Mouse (Mus musculus): ENCODE measurements at regions not wholly inside any gene's neighbourhood (a gene's known extent, or its start where the extent isn't known, plus 50 kb on each side); places are given as distances from the start of the nearest gene placed in this dataset.

DNA sequence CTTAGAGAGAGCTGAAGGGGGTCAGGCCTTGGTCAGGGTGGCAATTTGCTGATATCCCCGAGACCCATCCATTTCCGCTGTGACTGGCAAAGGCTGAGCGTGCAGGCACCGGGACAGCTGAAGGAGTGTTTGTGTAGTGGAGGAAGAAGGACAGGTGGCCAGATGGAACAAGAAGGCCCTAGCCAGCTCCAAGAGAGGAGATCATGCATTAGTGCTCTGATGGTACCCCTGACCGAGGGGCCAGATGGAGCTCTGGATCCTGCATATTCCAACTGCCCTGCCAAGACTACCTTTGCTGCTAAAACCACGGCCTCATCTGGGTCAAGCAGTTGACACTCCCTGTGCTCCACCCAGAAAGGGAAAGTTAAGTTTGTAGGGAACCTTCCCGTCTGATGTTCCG lies 174.7 kb downstream of the Zfp326 start:
- 92% methylated on average over 8 of the region's 8 CpGs for WGBS

DNA sequence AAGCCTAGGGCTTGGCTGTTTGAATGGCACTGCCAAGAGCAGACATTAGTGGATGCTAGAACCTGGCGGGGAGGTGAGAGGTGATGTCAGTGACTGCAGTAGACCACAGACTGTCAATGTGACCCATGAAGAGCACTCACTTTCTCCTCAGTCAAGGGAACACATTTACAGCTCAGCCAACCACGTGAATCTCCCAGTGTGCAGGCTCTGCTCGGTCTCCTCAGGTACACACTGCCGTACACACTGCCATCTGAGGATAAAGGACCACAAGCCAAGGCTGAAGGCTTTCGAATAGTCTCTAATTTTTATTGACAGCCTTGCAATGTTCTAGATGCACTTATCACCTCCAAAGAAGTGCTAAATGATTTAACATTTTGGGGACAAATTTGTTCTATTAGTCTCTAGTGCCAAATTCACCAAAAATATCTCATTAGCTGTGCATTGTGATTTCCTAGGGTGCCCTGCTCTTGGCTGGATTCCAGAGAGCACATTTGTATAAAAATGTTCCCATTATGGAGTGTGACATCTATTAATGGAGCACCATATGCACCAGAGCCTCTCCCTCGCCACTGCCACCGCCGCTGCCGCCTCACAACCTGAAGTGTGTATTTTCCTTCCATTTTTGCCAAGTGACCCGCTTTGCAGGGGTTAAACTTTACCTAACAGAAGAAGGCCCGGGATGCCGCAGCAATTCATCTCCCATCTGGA lies 168.7 kb downstream of the Zfp326 start:
- Histone ChIP-seq H3K9me3 (ENCODE audit: control insufficient read depth, low read length) (no peaks in the 10 kb centered on the region), H3K27ac (ENCODE audit: low read depth, low read length) (no peak overlapping the region), H3K27me3 (ENCODE audit: control insufficient read depth, insufficient read depth, low read length) (no peaks in the 10 kb centered on the region), H3K4me1 (replicated peaks; ENCODE audit: control insufficient read depth, insufficient read depth, low read length) (no peaks in the 10 kb centered on the region), H3K9ac (ENCODE audit: low read depth, low read length) (no peak overlapping the region), H3K4me2 (replicated peaks; ENCODE audit: low read depth, low read length) (no peak overlapping the region), H3K4me3 (ENCODE audit: low read depth, low read length) (no peak overlapping the region), H3K36me3 (ENCODE audit: control insufficient read depth, insufficient read depth, low read length) (no peaks in the 10 kb centered on the region)
- ATAC-seq (ENCODE audit: low FRiP score) (no peak), DNase-seq (ENCODE audit: low spot score) (no peak)
- whole genome bisulfite sequencing: 78% methylated on average over 12 of the region's 12 CpGs

More for the DNA sequence above, 174.7 kb downstream of the Zfp326 start:
- Histone ChIP-seq H3K4me2 (replicated peaks; ENCODE audit: low read depth, low read length) (no peak overlapping the region), H3K36me3 (ENCODE audit: control insufficient read depth, insufficient read depth, low read length) (no peaks in the 10 kb centered on the region), H3K4me3 (ENCODE audit: low read depth, low read length) (no peak overlapping the region), H3K9ac (ENCODE audit: low read depth, low read length) (no peak overlapping the region), H3K27me3 (ENCODE audit: control insufficient read depth, insufficient read depth, low read length) (no peaks in the 10 kb centered on the region), H3K27ac (ENCODE audit: low read depth, low read length) (no peak overlapping the region), H3K9me3 (ENCODE audit: control insufficient read depth, low read length) (no peaks in the 10 kb centered on the region), H3K4me1 (replicated peaks; ENCODE audit: control insufficient read depth, insufficient read depth, low read length) (no peaks in the 10 kb centered on the region)
- no peak for DNase-seq (ENCODE audit: low spot score)
- no peak for ATAC-seq (ENCODE audit: low FRiP score)

DNA sequence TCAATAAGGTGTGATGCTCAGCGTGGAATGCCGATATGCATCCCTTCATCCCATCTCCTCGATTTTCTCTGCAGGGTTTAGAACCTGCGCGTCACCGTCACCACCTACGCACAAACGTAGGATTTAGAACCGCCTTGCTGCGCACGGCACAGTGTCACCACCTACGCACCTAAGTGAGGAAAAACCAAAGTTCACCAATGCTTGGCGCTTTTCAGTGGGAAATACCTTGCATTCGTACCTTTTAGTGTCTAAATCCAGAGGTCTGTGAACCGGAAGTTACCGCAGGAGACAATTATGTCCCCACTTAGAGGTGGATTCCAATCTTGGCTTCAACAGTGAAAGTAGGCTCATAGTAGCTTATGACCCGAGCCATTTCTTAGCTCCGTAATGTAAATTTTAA lies 162.0 kb downstream of the Zfp326 start:
- no peak overlapping the region for H3K4me3 ChIP-seq (ENCODE audit: low read depth, low read length)
- no peaks in the 10 kb centered on the region for H3K9me3 ChIP-seq (ENCODE audit: control insufficient read depth, low read length)
- ATAC-seq (ENCODE audit: low FRiP score) (no peak), DNase-seq (ENCODE audit: low spot score) (no peak)
- no peak overlapping the region for H3K4me2 ChIP-seq (replicated peaks; ENCODE audit: low read depth, low read length)
- no peak overlapping the region for H3K9ac ChIP-seq (ENCODE audit: low read depth, low read length)
- H3K36me3 ChIP-seq (ENCODE audit: control insufficient read depth, insufficient read depth, low read length): no peaks in the 10 kb centered on the region
- H3K27ac ChIP-seq (ENCODE audit: low read depth, low read length): no peak overlapping the region
- H3K4me1 ChIP-seq (replicated peaks; ENCODE audit: control insufficient read depth, insufficient read depth, low read length): no peaks in the 10 kb centered on the region
- 95% methylated on average over 18 of the region's 18 CpGs for WGBS
- no peaks in the 10 kb centered on the region for H3K27me3 ChIP-seq (ENCODE audit: control insufficient read depth, insufficient read depth, low read length)

DNA sequence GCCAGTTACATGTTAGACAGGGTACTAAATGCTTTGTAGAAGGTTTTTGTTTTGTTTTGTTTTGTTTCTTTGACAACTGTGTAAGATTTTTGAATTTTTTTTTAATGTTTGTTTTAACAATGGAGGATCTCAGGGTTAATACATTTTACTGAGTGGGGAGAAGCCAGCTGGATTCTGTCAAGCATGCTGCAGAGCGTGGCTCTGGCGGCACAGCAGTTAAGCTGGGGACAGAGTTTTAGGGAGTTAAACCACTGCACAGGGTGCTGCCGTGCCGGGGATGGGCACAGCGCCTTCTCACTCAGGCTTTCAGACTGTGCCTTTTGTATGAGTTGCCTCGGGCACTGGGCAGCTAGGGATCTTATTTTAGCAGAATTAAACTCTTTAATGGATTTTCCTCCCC lies 159.8 kb downstream of the Zfp326 start:
- no peak for DNase-seq (ENCODE audit: low spot score)
- no peak overlapping the region for H3K4me2 ChIP-seq (replicated peaks; ENCODE audit: low read depth, low read length)
- H3K9me3 ChIP-seq (ENCODE audit: control insufficient read depth, low read length): no peaks in the 10 kb centered on the region
- ATAC-seq (ENCODE audit: low FRiP score): no peak
- H3K27ac ChIP-seq (ENCODE audit: low read depth, low read length): no peak overlapping the region
- 62% methylated on average over 6 of the region's 6 CpGs for WGBS
- H3K4me1 ChIP-seq (replicated peaks; ENCODE audit: control insufficient read depth, insufficient read depth, low read length): no peaks in the 10 kb centered on the region
- no peaks in the 10 kb centered on the region for H3K36me3 ChIP-seq (ENCODE audit: control insufficient read depth, insufficient read depth, low read length)
- no peak overlapping the region for H3K4me3 ChIP-seq (ENCODE audit: low read depth, low read length)
- H3K27me3 ChIP-seq (ENCODE audit: control insufficient read depth, insufficient read depth, low read length): no peaks in the 10 kb centered on the region
- H3K9ac ChIP-seq (ENCODE audit: low read depth, low read length): no peak overlapping the region

DNA sequence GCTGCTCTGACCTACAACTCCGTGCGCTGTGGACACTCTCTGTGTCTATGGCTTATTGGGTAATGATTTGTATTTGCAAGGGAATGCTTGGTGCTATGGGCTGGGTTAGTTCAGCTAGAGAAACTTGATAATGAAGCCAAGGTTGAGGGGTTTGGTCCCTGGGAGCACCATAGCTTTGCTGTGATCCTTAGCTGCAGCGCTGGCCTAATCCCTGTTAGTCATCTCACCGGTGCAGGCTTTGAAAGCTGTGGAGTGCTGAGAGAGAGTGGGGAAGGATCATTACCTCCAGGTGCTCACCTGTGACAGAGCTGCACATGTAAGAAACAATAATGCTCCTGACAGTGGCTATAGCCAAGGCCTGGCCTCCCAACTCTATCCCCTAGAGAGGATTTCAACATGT lies 156.6 kb downstream of the Zfp326 start:
- H3K27me3 ChIP-seq (ENCODE audit: control insufficient read depth, insufficient read depth, low read length): no peaks in the 10 kb centered on the region
- 88% methylated on average over 4 of the region's 4 CpGs for WGBS
- H3K4me2 ChIP-seq (replicated peaks; ENCODE audit: low read depth, low read length): no peak overlapping the region
- no peaks in the 10 kb centered on the region for H3K36me3 ChIP-seq (ENCODE audit: control insufficient read depth, insufficient read depth, low read length)
- H3K4me1 ChIP-seq (replicated peaks; ENCODE audit: control insufficient read depth, insufficient read depth, low read length): no peaks in the 10 kb centered on the region
- DNase-seq (ENCODE audit: low spot score): no peak
- H3K9ac ChIP-seq (ENCODE audit: low read depth, low read length): no peak overlapping the region
- H3K4me3 ChIP-seq (ENCODE audit: low read depth, low read length): no peak overlapping the region
- H3K9me3 ChIP-seq (ENCODE audit: control insufficient read depth, low read length): no peaks in the 10 kb centered on the region
- no peak for ATAC-seq (ENCODE audit: low FRiP score)
- no peak overlapping the region for H3K27ac ChIP-seq (ENCODE audit: low read depth, low read length)

DNA sequence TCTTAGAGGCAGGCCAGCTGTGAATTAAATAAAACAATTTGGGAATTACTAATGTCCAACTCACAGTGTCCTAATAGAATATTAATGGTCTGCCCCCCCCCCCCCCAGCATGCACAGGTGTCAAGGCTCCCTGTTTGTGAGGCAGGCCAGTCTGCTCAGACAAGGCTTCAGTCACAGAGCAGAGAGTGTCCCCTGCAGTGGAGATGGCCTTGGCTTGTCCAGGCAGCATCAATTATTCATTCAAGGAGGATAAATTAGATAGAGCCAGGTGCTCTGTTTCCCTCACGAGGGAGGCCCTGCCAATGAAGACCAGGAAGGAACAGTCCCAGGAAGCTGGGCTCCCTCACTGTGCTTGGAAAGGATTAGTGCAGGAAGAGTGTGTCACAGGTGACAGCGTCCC lies 150.5 kb downstream of the Zfp326 start:
- no peaks in the 10 kb centered on the region for H3K4me1 ChIP-seq (replicated peaks; ENCODE audit: control insufficient read depth, insufficient read depth, low read length)
- no peaks in the 10 kb centered on the region for H3K27me3 ChIP-seq (ENCODE audit: control insufficient read depth, insufficient read depth, low read length)
- no peak overlapping the region for H3K4me3 ChIP-seq (ENCODE audit: low read depth, low read length)
- no peaks in the 10 kb centered on the region for H3K9me3 ChIP-seq (ENCODE audit: control insufficient read depth, low read length)
- no peak overlapping the region for H3K9ac ChIP-seq (ENCODE audit: low read depth, low read length)
- H3K27ac ChIP-seq (ENCODE audit: low read depth, low read length): no peak overlapping the region
- ATAC-seq (ENCODE audit: low FRiP score) (no peak), DNase-seq (ENCODE audit: low spot score) (no peak)
- H3K4me2 ChIP-seq (replicated peaks; ENCODE audit: low read depth, low read length): no peak overlapping the region
- H3K36me3 ChIP-seq (ENCODE audit: control insufficient read depth, insufficient read depth, low read length): no peaks in the 10 kb centered on the region
- 52% methylated on average over 2 of the region's 2 CpGs for WGBS

DNA sequence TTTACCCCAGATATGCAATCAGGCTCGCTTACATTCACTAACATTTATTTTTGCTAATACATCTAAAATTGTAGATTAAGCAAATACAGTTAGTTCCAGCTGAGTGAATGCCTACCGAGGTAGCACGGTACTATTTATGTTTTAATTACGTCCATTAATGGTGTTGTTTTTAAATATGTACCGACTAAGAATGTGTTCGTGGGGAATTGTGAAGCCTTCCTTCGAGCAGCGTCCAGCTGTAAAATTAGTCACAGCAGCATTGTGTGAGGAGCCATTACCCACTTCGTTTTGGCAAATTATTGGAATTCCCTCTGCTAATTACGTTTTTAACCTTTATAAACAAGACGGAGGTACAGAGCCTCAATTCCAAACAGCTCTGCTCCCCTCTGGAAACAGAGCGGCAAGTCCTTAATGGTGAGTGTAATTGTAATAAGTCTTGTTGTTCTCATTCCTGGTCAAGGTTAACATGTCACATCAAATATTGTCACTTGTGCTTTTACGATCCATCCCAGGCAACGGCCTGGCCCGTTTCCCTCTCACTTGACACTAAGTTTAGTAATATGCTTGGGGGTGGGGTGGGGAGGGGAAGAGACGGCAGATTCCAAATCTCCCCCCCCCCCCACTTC lies 128.0 kb downstream of the Zfp326 start:
- Histone ChIP-seq H3K36me3 (ENCODE audit: control insufficient read depth, insufficient read depth, low read length) (no peaks in the 10 kb centered on the region), H3K4me1 (replicated peaks; ENCODE audit: control insufficient read depth, insufficient read depth, low read length) (no peaks in the 10 kb centered on the region), H3K27ac (ENCODE audit: low read depth, low read length) (no peak overlapping the region), H3K4me3 (ENCODE audit: low read depth, low read length) (no peak overlapping the region), H3K27me3 (ENCODE audit: control insufficient read depth, insufficient read depth, low read length) (no peaks in the 10 kb centered on the region), H3K9ac (ENCODE audit: low read depth, low read length) (no peak overlapping the region), H3K9me3 (ENCODE audit: control insufficient read depth, low read length) (no peaks in the 10 kb centered on the region), H3K4me2 (replicated peaks; ENCODE audit: low read depth, low read length) (no peak overlapping the region)
- WGBS: 72% methylated on average over 16 of the region's 16 CpGs
- ATAC-seq (ENCODE audit: low FRiP score) (no peak), DNase-seq (ENCODE audit: low spot score) (no peak)

DNA sequence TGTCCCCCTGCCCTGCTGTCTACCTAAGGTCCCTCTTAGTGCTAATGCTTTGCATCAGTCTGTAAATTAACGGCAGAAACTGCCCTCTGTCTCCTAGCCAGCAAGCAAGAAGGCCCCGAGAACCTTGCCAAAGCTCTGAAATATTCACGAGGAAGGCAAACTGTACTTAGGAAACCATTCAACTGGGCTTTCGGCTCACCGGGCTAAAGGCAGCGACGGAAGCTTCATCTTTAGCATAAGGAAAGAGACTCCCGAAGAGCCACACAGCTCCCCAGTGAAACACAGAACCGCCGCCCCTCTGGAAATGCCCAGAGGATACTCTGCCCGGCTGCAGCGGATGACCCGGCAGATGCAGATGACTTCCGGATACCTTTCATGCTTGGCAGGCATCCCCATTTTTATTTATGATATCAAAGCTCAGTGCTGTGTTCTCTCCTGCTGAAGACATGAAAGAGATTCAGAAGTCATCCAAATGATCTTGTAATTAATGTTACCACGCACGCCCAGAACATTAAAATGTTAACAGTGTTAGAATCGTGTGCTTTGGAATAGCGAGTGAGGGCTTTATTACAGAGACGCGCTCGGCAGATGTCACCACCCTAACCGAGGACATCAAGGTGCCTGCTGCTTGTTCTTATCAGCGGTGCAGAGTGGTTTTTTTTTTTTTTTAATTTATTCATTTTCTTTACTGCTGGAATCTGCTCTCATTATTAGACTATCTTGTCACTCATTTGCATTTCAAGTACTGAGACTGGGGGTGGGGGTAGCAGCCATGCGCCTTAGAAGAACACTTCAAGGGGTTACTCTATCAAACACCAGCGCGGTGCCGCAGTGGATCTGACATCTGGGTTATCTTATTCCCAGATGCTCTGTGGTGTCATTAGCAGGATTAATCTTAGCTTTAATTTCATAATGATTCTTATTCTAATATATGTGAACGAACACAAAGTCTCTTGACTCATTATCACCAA lies 127.2 kb downstream of the Zfp326 start:
- no peak overlapping the region for H3K4me3 ChIP-seq (ENCODE audit: low read depth, low read length)
- H3K9me3 ChIP-seq (ENCODE audit: control insufficient read depth, low read length): no peaks in the 10 kb centered on the region
- WGBS: 69% methylated on average over 28 of the region's 28 CpGs
- H3K27ac ChIP-seq (ENCODE audit: low read depth, low read length): no peak overlapping the region
- ATAC-seq (ENCODE audit: low FRiP score) (no peak), DNase-seq (ENCODE audit: low spot score) (no peak)
- no peaks in the 10 kb centered on the region for H3K36me3 ChIP-seq (ENCODE audit: control insufficient read depth, insufficient read depth, low read length)
- no peak overlapping the region for H3K4me2 ChIP-seq (replicated peaks; ENCODE audit: low read depth, low read length)
- no peaks in the 10 kb centered on the region for H3K4me1 ChIP-seq (replicated peaks; ENCODE audit: control insufficient read depth, insufficient read depth, low read length)
- H3K27me3 ChIP-seq (ENCODE audit: control insufficient read depth, insufficient read depth, low read length): no peaks in the 10 kb centered on the region
- no peak overlapping the region for H3K9ac ChIP-seq (ENCODE audit: low read depth, low read length)

Data from hindbrain, embryonic 11.5 days (tissue).